Mouse (Mus musculus) hindbrain, postnatal 0 days (tissue): ENCODE results near the gene Afdn. TPM values are rescaled to one million over a fixed set of nuclear protein-coding genes. Genes with fewer than 3 reads are reported as not detected.

Experiments used
- ATAC-seq: fragments of 200-750 bp; cut with Nextera tagmentation; 2 replicates; pipeline ENCODE4 v1.8.0; 2017; ENCODE audit warnings: mild to moderate bottlenecking, moderate TSS enrichment, moderate library complexity
- DNase-seq: peaks from one replicate; pipeline ENCODE4 v3.0.0-alpha.2; 2015; ENCODE audit warnings: low spot score
- H3K27ac ChIP-seq: fragments of 300-500 bp; sonication (generic); 2 replicates; pipeline ENCODE4 v1.5.1; 2014; ENCODE audit warnings: mild to moderate bottlenecking
- H3K27me3 ChIP-seq: fragments of 300-500 bp; sonication (generic); 2 replicates; pipeline ENCODE4 v1.6.1; 2014; ENCODE audit warnings: low read length, mixed read lengths; ENCODE audit not compliant: insufficient read depth
- H3K36me3 ChIP-seq: fragments of 300-500 bp; sonication (generic); 2 replicates; pipeline ENCODE4 v1.6.1; 2014; ENCODE audit warnings: low read length, mixed read lengths; ENCODE audit not compliant: insufficient read depth
- H3K4me1 ChIP-seq: fragments of 300-500 bp; sonication (generic); 2 replicates; pipeline ENCODE4 v1.6.1; 2014; ENCODE audit warnings: antibody characterized with exemption, low read length, mixed read lengths; ENCODE audit not compliant: insufficient read depth
- H3K4me2 ChIP-seq: fragments of 300-500 bp; sonication (generic); 2 replicates; pipeline ENCODE4 v1.6.1; 2014; ENCODE audit warnings: low read depth, mild to moderate bottlenecking, low read length, moderate library complexity, mixed read lengths
- H3K4me3 ChIP-seq: fragments of 300-500 bp; sonication (generic); 2 replicates; pipeline ENCODE4 v1.5.1; 2014; ENCODE audit warnings: low read length
- H3K9ac ChIP-seq: fragments of 300-500 bp; sonication (generic); replicated peaks from 2 replicates; pipeline ENCODE4 v1.6.1; 2014; ENCODE audit warnings: mild to moderate bottlenecking, low read length, moderate library complexity, mixed read lengths
- H3K9me3 ChIP-seq: fragments of 300-500 bp; sonication (generic); 2 replicates; pipeline ENCODE4 v1.6.1; 2016; ENCODE audit warnings: low read length, mixed read lengths
- CTCF ChIP-seq: IDR thresholded peaks from 2 replicates; pipeline ENCODE4 v1.5.1; 2016; ENCODE audit warnings: antibody characterized with exemption, control low read depth, low read depth
- WGBS: fragments of 180-500 bp; shearing (Covaris S2); extraction: QIAGEN DNeasy Blood & Tissue Kit; methylation state at CpG from one replicate; pipeline ENCODE4 v1.1.7; 2014; 5-methylcytosine and 5-hydroxymethylcytosine counted together
- polyA plus RNA-seq: library from polyadenylated mRNA; unstranded; fragments of >200 nt; fragmentation: Nextera tagmentation; extraction: Ambion mirVana; gene quantifications from 2 replicates; pipeline ENCODE4 v1.2.1, GENCODE M21; 2015
- total RNA-seq: library from RNA; depleted of rRNA; stranded (reverse); fragments of >200 nt; gene quantifications from 2 replicates; pipeline ENCODE4 v1.2.3, GENCODE M21; 2014

The Afdn gene
- total and polyA plus RNA-seq, 2 experiments from 2014 or later, result 78.9 to 127 TPM

DNA sequence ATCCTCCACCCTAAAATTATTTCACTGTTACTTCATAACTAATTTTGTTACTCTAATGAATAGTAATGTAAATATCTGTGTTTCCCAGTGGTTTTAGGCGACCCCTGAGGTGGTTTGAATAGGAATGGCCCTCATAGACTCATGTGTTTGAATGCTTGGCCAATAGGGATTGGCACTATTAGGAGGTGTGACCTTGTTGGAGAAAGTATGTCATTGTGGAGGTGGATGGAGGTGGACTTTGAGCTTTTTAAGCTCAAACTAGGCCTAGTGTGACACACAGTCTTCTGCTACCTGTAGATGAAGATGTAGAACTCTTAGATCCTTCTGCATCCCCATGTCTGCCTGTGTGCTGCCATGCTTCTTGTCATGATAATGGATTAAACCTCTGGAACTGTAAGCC lies 37.4 kb downstream of the Afdn start:
- Histone ChIP-seq H3K4me2 (no peak overlapping the region), H3K4me3 (no peak overlapping the region), H3K36me3 (no peaks in the 10 kb centered on the region), H3K4me1 (no peaks in the 10 kb centered on the region), H3K9me3 (no peaks in the 10 kb centered on the region), H3K9ac (no peak overlapping the region), H3K27me3 (no peaks in the 10 kb centered on the region), H3K27ac (no peak overlapping the region)
- WGBS, result 82% methylated on average over 1 of the region's 1 CpGs
- ATAC-seq (no peak), DNase-seq (no peak)
- TF ChIP-seq CTCF, result no peak

DNA sequence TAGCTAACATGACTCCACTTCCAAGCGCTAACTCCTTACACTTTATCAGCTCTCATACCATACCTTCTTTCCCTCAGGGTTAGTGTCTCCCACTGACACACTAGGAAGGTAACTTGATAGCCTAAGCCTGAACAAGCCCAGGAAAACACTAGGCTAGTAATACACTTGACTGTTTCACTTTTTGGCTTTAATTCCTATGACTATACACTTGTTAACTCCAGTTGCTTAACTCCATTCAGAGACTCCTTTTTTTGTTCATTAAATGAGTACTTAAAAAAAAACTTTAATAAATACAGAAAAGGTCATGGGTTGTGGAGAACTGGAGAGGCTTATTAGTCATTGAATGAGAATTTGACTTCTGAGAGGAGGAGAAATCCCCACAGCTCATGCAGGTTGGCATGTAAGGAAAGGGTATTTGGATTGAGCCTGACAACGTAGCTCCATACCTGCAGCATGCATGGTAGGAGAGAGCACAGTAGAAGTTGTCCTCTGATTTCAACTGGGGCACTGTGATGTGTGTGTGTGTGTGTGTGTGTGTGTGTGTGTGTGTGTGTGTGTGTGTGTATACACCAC lies 42.6 kb downstream of the Afdn start:
- peaks cover 14% of the 10 kb centered on the region; the same call in 1 of the 2 replicates for H3K36me3 ChIP-seq
- WGBS, result 84% methylated on average over 2 of the region's 2 CpGs
- H3K9ac ChIP-seq, result no peak overlapping the region
- H3K27me3 ChIP-seq, result no peaks in the 10 kb centered on the region
- H3K9me3 ChIP-seq, result no peaks in the 10 kb centered on the region
- ATAC-seq (no peak), DNase-seq (no peak)
- no peak overlapping the region for H3K4me3 ChIP-seq
- H3K4me1 ChIP-seq, result no peaks in the 10 kb centered on the region
- no peak for TF ChIP-seq CTCF
- no peak overlapping the region for H3K4me2 ChIP-seq
- no peak overlapping the region for H3K27ac ChIP-seq

DNA sequence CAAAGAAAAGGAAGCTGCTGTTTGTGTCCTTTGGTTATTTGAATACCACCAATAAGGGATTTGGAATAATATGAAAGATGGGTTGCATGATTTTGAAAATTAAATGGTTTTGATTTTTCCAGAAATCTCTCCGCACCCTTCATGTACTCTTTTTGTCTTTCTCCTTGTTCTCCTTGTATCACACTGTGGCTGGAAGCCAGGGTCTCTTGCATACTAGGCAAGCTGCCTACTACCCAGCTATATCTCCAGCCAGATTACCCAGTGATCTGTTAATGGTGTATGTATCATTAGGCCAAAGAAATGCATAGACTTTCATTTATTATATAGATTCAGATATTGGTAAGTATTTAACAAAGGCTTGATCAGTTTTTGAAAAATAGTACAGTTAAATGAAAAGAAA lies 45.7 kb downstream of the Afdn start:
- 75% methylated on average over 1 of the region's 1 CpGs for WGBS
- Histone ChIP-seq H3K9ac (no peak overlapping the region), H3K4me3 (no peak overlapping the region), H3K27me3 (no peaks in the 10 kb centered on the region), H3K4me2 (no peak overlapping the region), H3K4me1 (no peaks in the 10 kb centered on the region), H3K36me3 (peaks cover 21% of the 10 kb centered on the region; the same call in 1 of the 2 replicates), H3K9me3 (no peaks in the 10 kb centered on the region), H3K27ac (no peak overlapping the region)
- no peak for ATAC-seq
- TF ChIP-seq CTCF, result no peak
- no peak for DNase-seq

DNA sequence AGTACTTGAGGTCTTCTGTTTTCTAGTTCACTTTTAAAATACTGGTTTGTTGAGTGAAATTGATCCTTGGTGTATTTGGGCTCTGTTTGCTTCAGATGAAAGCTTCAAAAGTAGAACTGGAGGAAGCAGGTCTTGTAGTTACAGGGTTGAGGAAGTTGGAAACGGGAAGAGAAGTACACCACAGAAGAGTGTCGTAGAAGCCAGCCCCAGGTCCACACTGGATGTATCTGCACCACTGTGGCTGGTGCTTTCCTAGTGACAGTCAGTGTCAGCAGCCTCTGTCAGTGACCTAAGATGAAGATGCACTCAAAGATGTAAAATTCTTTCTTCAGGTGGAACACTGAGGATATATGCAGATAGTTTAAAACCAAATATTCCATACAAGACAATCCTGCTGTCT lies 57.5 kb downstream of the Afdn start:
- DNase-seq (no peak), ATAC-seq (no peak)
- H3K4me1 ChIP-seq, result no peaks in the 10 kb centered on the region
- no peaks in the 10 kb centered on the region for H3K27me3 ChIP-seq
- no peak overlapping the region for H3K4me3 ChIP-seq
- H3K9ac ChIP-seq, result no peak overlapping the region
- H3K9me3 ChIP-seq, result no peaks in the 10 kb centered on the region
- no peak for TF ChIP-seq CTCF
- 92% methylated on average over 2 of the region's 2 CpGs for WGBS
- no peaks in the 10 kb centered on the region for H3K36me3 ChIP-seq
- H3K4me2 ChIP-seq, result no peak overlapping the region
- no peak overlapping the region for H3K27ac ChIP-seq

DNA sequence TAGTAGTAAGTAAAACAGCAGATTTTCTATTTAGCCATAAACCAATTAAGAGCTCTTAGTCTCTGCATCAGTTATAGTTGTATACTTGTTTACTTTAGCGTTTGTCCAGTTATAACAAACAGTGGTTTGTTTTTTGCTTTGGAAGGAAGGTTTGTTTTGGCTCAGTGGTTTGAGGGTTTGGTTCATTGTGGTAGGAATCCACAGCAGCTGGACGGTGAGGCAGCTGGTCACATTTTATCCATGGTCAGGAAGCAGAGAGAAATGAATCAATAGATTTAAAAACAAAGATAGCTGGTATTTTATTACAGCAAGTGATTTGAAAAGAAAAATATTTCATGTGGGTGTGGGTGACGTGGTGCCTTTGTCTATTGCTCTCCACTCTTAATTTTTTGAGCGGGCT lies 59.0 kb downstream of the Afdn start:
- ATAC-seq, result no peak
- no peaks in the 10 kb centered on the region for H3K36me3 ChIP-seq
- no peaks in the 10 kb centered on the region for H3K4me1 ChIP-seq
- no peak for TF ChIP-seq CTCF
- H3K4me3 ChIP-seq, result no peak overlapping the region
- 93% methylated on average over 4 of the region's 4 CpGs for WGBS
- no peak overlapping the region for H3K4me2 ChIP-seq
- no peaks in the 10 kb centered on the region for H3K9me3 ChIP-seq
- no peak for DNase-seq
- H3K27ac ChIP-seq, result no peak overlapping the region
- no peaks in the 10 kb centered on the region for H3K27me3 ChIP-seq
- no peak overlapping the region for H3K9ac ChIP-seq

DNA sequence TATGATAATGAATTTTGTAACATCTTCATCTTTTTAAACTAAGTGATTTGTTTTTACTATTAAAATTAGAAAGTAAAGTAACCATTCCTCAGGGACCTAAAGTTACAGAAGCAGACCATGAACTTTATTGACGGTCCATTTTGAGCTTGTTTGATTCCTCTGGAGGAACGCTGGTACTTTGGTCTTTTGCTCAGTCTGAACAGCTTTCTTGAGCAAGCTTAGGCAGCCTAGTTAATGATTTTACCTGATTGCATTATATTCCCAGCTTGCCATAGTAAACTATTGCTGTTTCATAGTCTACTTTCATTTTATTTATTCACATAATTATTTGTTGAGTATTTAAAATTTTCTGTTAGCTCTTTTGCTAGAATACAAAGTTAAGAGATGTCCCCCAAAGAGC lies 60.3 kb downstream of the Afdn start:
- no peaks in the 10 kb centered on the region for H3K36me3 ChIP-seq
- WGBS, result 95% methylated on average over 2 of the region's 2 CpGs
- no peak for DNase-seq
- H3K4me1 ChIP-seq, result no peaks in the 10 kb centered on the region
- H3K4me3 ChIP-seq, result no peak overlapping the region
- no peak overlapping the region for H3K9ac ChIP-seq
- H3K27me3 ChIP-seq, result no peaks in the 10 kb centered on the region
- no peak overlapping the region for H3K27ac ChIP-seq
- no peak overlapping the region for H3K4me2 ChIP-seq
- H3K9me3 ChIP-seq, result no peaks in the 10 kb centered on the region
- no peak for ATAC-seq
- TF ChIP-seq CTCF, result no peak

DNA sequence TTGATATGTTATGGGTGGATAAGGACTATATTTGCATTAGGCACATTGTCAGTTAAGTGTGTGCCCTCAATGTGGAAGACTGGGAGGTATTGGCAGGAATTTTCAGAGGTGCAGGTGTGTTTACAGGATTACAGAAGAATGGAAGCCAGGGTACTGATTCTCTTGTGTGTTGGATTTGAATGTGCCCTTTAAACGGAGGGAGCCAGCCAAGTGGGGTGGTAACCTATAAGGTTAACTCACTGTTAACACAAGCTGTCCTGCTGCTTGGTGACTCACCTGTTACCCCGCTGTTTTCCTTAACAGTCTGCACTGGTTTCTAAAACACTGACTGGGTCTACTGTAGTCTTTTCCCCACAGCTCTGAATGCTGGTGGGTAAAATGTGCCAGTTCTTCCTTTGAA lies 65.1 kb downstream of the Afdn start:
- no peaks in the 10 kb centered on the region for H3K9me3 ChIP-seq
- no peaks in the 10 kb centered on the region for H3K27me3 ChIP-seq
- no peak overlapping the region for H3K27ac ChIP-seq
- TF ChIP-seq CTCF, result no peak
- DNase-seq, result no peak
- no peak overlapping the region for H3K4me2 ChIP-seq
- peaks cover 4% of the 10 kb centered on the region; the same call in 1 of the 2 replicates for H3K36me3 ChIP-seq
- WGBS, result 88% methylated on average over 2 of the region's 2 CpGs
- ATAC-seq, result no peak
- no peak overlapping the region for H3K9ac ChIP-seq
- H3K4me3 ChIP-seq, result no peak overlapping the region
- no peaks in the 10 kb centered on the region for H3K4me1 ChIP-seq
